Comparison of ENCODE assay signal across 18 mouse cellular contexts in the genomic region with DNA sequence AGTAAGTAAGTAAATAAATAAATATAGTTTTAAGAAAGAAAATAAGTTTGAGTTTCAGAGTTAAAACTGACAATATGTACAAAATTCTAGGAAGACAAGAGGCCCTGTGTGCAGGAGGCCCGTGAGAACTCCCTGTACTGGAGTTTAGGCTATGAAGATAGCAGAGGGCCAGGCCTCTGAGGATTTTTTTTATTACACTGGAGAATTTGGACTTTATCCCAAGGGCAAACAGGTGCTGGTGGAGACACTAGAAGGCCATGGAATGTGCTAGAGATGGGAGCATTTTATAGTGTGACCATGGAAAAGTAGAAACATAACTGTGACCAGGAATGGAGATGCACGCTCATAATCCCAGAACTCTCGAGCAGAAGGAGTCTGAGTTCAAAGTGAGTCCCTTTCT.
"Had no signal": no experiment of that assay in that cellular context is flagged by ENCODE, and none has a peak within 500 bp of the region (broad histone marks: within the 10 kb centered on the region; RNA-seq: fewer than 3 reads in every experiment).

No protein-coding gene starts in this region.

- ATAC-seq: hindbrain, postnatal 0 days; inflammation-experienced regulatory T-cells, adult 6 months; liver, embryonic 12.5 days had no signal

- H3K9me3 ChIP-seq: limb, embryonic 10.5 days; limb, embryonic 13.5 days; liver, embryonic 12.5 days; liver, embryonic 15.5 days; lung, embryonic 15.5 days; megakaryocyte, embryonic 14.5 days; midbrain, embryonic 10.5 days had no signal

- H3K4me3 ChIP-seq: layer of hippocampus, adult 2 months; limb, embryonic 10.5 days; limb, embryonic 13.5 days; liver, embryonic 12.5 days; liver, embryonic 15.5 days; lung, embryonic 15.5 days; megakaryocyte, embryonic 14.5 days; midbrain, embryonic 10.5 days had no signal

- DNase-seq: layer of hippocampus, adult 9-11 months; liver; lung, adult 18-20 months; lung, postnatal 36 days; midbrain, embryonic 14.5 days; thymus, adult 18-20 months; thymus, postnatal 36 days had no signal

- H3K4me2 ChIP-seq: limb, embryonic 13.5 days; liver, embryonic 12.5 days; liver, embryonic 15.5 days; lung, embryonic 15.5 days had no signal

- H3K36me3 ChIP-seq: limb, embryonic 10.5 days; limb, embryonic 13.5 days; liver, embryonic 12.5 days; liver, embryonic 15.5 days; lung, embryonic 15.5 days; midbrain, embryonic 10.5 days had no signal

- H3K27ac ChIP-seq: hindbrain, postnatal 0 days; layer of hippocampus, adult 2 months; limb, embryonic 10.5 days; limb, embryonic 13.5 days; liver, embryonic 12.5 days; liver, embryonic 15.5 days; lung, embryonic 15.5 days; midbrain, embryonic 10.5 days; stomach, postnatal 0 days had no signal

- H3K9ac ChIP-seq: limb, embryonic 13.5 days; liver, embryonic 12.5 days; liver, embryonic 15.5 days; lung, embryonic 15.5 days had no signal

- H3K27me3 ChIP-seq: limb, embryonic 13.5 days; liver, embryonic 12.5 days; liver, embryonic 15.5 days; lung, embryonic 15.5 days; megakaryocyte, embryonic 14.5 days had no signal

- H3K4me1 ChIP-seq: limb, embryonic 10.5 days; limb, embryonic 13.5 days; lung, embryonic 15.5 days; midbrain, embryonic 10.5 days had no signal
